Mouse (Mus musculus): Measurements from ENCODE around the gene Olfr725.
A peak's percentile ranks its signal among the peaks of the same experiment; 100 is the strongest.

The Olfr725 gene

DNA sequence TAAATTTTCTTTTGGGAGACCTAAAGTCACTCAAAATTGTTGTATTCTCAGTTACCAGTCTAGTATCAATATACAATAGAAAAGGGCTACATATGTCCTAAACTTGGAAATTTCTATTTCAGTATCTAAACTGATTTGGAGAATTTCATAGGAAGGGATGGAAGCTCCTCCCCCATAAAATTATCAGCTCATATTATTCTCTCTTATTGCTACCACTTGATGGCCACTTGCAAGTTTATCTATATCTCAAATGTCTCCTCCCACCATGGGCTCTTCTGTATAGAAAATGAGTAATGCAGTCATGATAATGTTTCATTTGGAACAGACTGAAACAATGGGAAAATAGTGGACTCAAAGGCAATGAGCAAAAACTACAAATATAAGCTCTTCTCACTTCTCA lies at the start of gene Olfr725:
Olfr725 (minus strand) TSS at position 101 of the 400 bp plus-strand sequence.
- no peak for DNase-seq (ENCODE audit: low spot score in 2 of 2)

GRCm38 (mm10) chr14:50062733-50063104 lies 22.5 kb upstream of the Olfr725 start:
- no peak for DNase-seq (ENCODE audit: low spot score in 2 of 2)

DNA sequence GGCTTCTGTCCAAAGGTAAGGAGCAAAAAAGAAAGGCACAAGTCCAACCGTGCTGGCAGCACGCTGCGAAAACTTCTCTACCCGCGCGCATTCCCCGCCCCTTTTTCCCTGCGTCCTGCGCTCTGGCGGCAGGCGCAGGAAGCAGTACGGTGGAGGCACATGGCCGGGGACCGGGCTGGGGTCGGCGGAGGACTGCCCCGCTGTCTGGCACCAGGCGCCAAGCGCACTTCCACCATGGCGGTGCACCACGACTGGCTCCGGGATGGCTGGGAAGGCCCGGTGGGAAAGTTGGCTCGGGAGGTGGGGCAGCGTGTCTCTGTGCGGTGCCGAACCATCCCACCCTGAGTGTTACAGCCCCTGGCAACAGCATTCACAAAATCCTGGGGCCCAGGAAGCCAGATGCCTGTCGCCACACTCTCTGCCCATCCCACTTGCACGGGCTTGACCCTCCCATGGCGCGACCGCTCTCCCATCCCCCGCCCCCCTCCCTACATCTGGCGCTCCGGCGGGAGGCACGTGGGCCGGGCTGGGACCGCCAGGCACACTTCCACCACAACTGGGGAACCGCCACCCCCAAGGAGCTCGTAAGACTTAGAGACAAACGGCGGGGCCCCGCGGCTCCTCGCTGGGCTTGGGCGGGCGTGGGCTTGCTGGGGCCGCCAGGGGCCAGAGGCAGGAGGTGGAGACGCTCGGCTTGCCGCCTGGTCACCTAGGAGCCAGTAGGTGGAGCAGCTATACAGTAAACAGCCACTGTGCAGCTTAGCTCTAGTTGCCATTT lies 22.0 kb upstream of the Olfr725 start:
- DNase-seq (ENCODE audit: low spot score in 2 of 2) = peak; percentile 2 to 6

GRCm38 (mm10) chr14:50061590-50061954 lies 21.4 kb upstream of the Olfr725 start:
- DNase-seq (ENCODE audit: low spot score in 2 of 2) = no peak

GRCm38 (mm10) chr14:50061179-50061578 lies 21.0 kb upstream of the Olfr725 start:
- no peak for DNase-seq (ENCODE audit: low spot score in 2 of 2)

DNA sequence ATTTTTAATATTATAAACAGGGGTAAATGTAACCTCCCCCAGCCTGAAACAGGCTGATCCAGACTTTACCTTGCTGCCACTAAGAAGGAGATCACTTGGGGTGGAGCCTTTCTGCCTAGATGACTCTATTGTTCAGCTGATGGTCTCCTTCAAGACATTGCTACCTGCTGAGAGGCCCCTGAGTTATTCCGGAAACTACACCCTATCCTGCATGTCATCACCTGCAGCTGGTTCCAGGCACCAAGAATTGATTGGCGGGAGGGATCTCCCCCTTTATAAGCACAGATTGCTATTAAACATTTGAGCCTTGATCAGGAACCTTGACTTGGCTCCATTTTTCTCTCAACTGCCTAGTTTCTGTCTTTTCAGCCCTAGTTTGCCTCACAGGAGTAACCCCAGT lies 8.1 kb downstream of the Olfr725 start:
- DNase-seq (ENCODE audit: low spot score in 2 of 2) = no peak

GRCm38 (mm10) chr14:50031356-50031755 lies 8.8 kb downstream of the Olfr725 start:
- DNase-seq (ENCODE audit: low spot score in 2 of 2) = no peak

DNA sequence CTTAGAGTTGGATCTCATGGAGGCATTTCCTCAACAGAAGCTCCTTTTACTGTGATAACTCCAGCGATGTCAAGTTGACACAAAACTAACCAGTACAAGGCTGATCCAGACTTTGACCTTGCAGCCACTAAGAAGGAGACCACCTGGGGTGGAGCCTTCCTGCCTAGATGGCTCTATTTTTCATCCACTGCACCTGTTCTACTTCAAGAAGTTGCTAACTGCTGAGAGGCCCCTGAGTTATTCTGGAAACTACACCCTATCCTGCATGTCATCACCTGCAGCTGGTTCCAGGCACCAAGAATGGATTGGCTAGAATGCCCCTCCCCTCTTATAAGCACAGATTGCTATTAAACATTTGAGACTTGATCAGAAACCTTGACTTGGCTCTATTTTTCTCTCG lies 13.8 kb downstream of the Olfr725 start:
- DNase-seq (ENCODE audit: low spot score in 2 of 2) = no peak
